Mouse (Mus musculus) limb, embryonic 14.5 days (tissue): ENCODE data around the gene Btbd2. TPM values are rescaled to one million over a fixed set of nuclear protein-coding genes. Genes with fewer than 3 reads are reported as not detected.
A peak's percentile ranks its signal among the peaks of the same experiment; 100 is the strongest.

Source experiments
- ATAC-seq: fragments of 200-750 bp; cut with Nextera tagmentation; 2 replicates; pipeline ENCODE4 v1.8.0; 2017; ENCODE audit warnings: low read depth, moderate number of reproducible peaks, moderate TSS enrichment; ENCODE audit not compliant: low FRiP score
- DNase-seq: peaks from one replicate; pipeline ENCODE4 v3.0.0-alpha.2; 2015; ENCODE audit warnings: low spot score
- H3K27ac ChIP-seq: fragments of 300-500 bp; sonication (generic); replicated peaks from 2 replicates; pipeline ENCODE4 v1.5.1; 2014; ENCODE audit warnings: low read depth, mild to moderate bottlenecking, low read length, moderate library complexity, mixed read lengths
- H3K27me3 ChIP-seq: fragments of 300-500 bp; sonication (generic); 2 replicates; pipeline ENCODE4 v1.6.1; 2014; ENCODE audit warnings: low read length, mixed read lengths; ENCODE audit not compliant: control insufficient read depth, insufficient read depth
- H3K36me3 ChIP-seq: fragments of 300-500 bp; sonication (generic); 2 replicates; pipeline ENCODE4 v1.6.1; 2014; ENCODE audit warnings: mild to moderate bottlenecking, low read length, moderate library complexity, mixed read lengths; ENCODE audit not compliant: control insufficient read depth, insufficient read depth
- H3K4me1 ChIP-seq: fragments of 300-500 bp; sonication (generic); 2 replicates; pipeline ENCODE4 v1.6.1; 2014; ENCODE audit warnings: antibody characterized with exemption, low read length, mixed read lengths; ENCODE audit not compliant: control insufficient read depth, insufficient read depth
- H3K4me2 ChIP-seq: fragments of 300-500 bp; sonication (generic); replicated peaks from 2 replicates; pipeline ENCODE4 v1.6.1; 2014; ENCODE audit warnings: low read depth, mild to moderate bottlenecking, low read length, moderate library complexity; ENCODE audit not compliant: severe bottlenecking
- H3K4me3 ChIP-seq: fragments of 300-500 bp; sonication (generic); replicated peaks from 2 replicates; pipeline ENCODE4 v1.5.1; 2014; ENCODE audit warnings: low read length
- H3K9ac ChIP-seq: fragments of 300-500 bp; sonication (generic); 2 replicates; pipeline ENCODE4 v1.6.1; 2014; ENCODE audit warnings: mild to moderate bottlenecking, low read depth, low read length, moderate library complexity; ENCODE audit not compliant: severe bottlenecking
- H3K9me3 ChIP-seq: fragments of 300-500 bp; sonication (generic); 2 replicates; pipeline ENCODE4 v1.6.1; 2016; ENCODE audit warnings: low read length; ENCODE audit not compliant: control insufficient read depth
- POLR2A ChIP-seq: fragments of 200-500 bp; IDR thresholded peaks from 2 replicates; pipeline ENCODE4 v1.8.0; 2012; ENCODE audit warnings: inconsistent platforms, mild to moderate bottlenecking, moderate library complexity, borderline replicate concordance; ENCODE audit not compliant: insufficient read depth, insufficient read length; ENCODE audit errors: extremely low read depth
- WGBS: fragments of 180-500 bp; shearing (Covaris S2); extraction: QIAGEN DNeasy Blood & Tissue Kit; methylation state at CpG from one replicate; pipeline ENCODE4 v1.1.7; 2014; 5-methylcytosine and 5-hydroxymethylcytosine counted together
- polyA plus RNA-seq, 2 experiments: library from polyadenylated mRNA; depleted of rRNA in 1 of 2; stranded (reverse) in 1 of 2; unstranded in 1 of 2; fragments of >200 nt; fragmentation: Nextera tagmentation in 1 of 2; extraction: Ambion mirVana in 1 of 2; gene quantifications; 2 replicates each; pipeline versions ENCODE4 v1.2.1 to v1.2.3; 2012 to 2014

The Btbd2 gene
- polyA plus RNA-seq, 2 experiments: 78.0 to 87.8 TPM

GRCm38 (mm10) chr10:80676198-80676928 is 19.5 kb upstream of the Btbd2 start:
- H3K9ac ChIP-seq: peak overlapping the region; percentile 92
- peaks cover 27% of the 10 kb centered on the region for H3K36me3 ChIP-seq
- DNase-seq (peak; percentile 99), ATAC-seq (peak; percentile 93)
- H3K4me1 ChIP-seq: peaks cover 48% of the 10 kb centered on the region
- TF ChIP-seq POLR2A: peak; percentile 99
- H3K9me3 ChIP-seq: no peaks in the 10 kb centered on the region
- WGBS: 0% methylated on average over 44 of the region's 78 CpGs
- H3K4me3 ChIP-seq: peak overlapping the region; percentile 97
- H3K27me3 ChIP-seq: no peaks in the 10 kb centered on the region
- H3K27ac ChIP-seq: peak overlapping the region; percentile 86
- H3K4me2 ChIP-seq: peak overlapping the region; percentile 87

DNA sequence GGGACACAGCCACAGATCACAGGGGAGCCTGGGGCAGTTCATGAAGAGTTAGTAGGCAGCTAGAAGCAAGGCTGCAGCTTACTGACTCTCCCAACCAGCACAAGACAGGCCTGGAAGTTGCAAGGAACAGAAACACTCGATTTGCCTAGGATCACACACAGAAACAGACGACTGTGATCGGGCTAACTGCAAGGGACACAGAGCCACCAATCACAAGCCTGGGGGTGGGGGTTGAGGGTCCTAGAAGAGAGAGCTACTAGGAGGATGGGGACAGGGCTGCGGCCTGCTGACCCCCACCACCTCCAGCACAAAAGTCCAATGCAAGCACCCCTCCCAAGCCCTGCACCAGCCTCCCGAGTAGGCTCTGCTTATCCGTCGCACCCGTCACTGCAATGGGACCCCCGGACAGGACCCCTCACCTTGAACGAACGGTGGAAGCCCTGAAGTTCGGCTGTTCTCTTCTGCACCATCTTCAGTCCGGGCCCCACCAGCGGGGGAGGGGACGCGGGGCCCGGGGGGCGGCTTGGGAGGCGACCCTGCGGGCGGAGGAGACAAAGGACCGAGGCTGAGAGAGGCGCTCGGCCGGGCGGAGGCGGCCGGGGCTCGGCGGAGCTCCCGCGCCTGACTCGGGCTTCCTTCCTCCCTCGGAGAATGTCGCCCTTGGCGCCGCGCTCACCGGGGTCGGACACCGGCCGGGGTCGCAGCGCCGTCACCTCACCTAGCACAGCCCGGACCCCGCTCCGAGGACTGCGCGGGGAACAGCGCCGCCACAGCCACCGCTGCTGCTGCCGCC is 18.7 kb upstream of the Btbd2 start:
- WGBS: 0% methylated on average over 33 of the region's 54 CpGs
- Histone ChIP-seq H3K4me3 (peak overlapping the region; percentile 97), H3K27ac (peak overlapping the region; percentile 86), H3K9ac (peak overlapping the region; percentile 92), H3K36me3 (peaks cover 35% of the 10 kb centered on the region), H3K27me3 (no peaks in the 10 kb centered on the region), H3K9me3 (no peaks in the 10 kb centered on the region), H3K4me1 (peaks cover 48% of the 10 kb centered on the region), H3K4me2 (peak overlapping the region; percentile 87)
- TF ChIP-seq POLR2A: 0 out of 2 replicates have a peak, but pooled peaks have one; percentile 40
- no peak for DNase-seq
- no peak for ATAC-seq

- H3K4me3 ChIP-seq: peak overlapping the region; percentile 97
- peaks cover 42% of the 10 kb centered on the region for H3K36me3 ChIP-seq
- H3K27ac ChIP-seq: peak overlapping the region; percentile 86; the same call in 1 of the 2 replicates
- no peaks in the 10 kb centered on the region for H3K27me3 ChIP-seq
- H3K9ac ChIP-seq: peak overlapping the region; percentile 92
- no peak for DNase-seq
- TF ChIP-seq POLR2A: no peak
- H3K4me2 ChIP-seq: peak overlapping the region; percentile 87
- peaks cover 48% of the 10 kb centered on the region for H3K4me1 ChIP-seq
- WGBS: 18% methylated on average over 6 of the region's 6 CpGs
- no peaks in the 10 kb centered on the region for H3K9me3 ChIP-seq
- ATAC-seq: no peak
Measured at GRCm38 (mm10) chr10:80674851-80675404, 18.1 kb upstream of the Btbd2 start.

DNA sequence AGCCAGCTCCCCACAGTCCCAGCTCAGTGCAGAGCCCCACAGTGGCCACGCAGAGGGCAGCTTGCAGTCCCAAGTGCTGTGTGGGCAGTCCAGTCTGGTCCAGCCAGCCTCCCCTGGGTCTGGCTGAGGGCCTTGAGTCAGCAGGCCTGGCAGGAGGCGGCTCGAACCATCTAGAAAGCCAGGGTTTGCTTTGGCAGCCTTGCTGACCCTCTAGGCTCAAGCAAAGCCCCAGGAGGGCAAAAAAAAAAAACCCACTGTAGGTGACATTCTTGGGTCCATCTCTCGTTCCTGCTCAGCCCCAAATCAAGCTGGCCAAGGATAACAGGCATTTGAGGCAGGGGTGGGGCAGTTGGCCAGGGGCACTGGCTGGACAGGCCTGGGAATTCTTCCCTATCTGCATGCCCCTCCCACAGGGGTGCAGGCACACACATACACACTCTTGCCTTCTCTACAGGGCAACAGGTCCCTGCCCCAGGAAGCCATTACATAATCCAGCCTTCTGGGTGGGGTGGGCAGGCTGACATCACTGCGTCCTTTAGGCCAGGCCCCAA is 17.4 kb upstream of the Btbd2 start:
- no peak for DNase-seq
- H3K27ac ChIP-seq: 0 out of 2 replicates have a peak overlapping the region, but pooled peaks have one; percentile 19
- H3K36me3 ChIP-seq: peaks cover 49% of the 10 kb centered on the region
- 65% methylated on average over 5 of the region's 5 CpGs for WGBS
- no peak for TF ChIP-seq POLR2A
- H3K4me1 ChIP-seq: peaks cover 44% of the 10 kb centered on the region
- H3K9me3 ChIP-seq: no peaks in the 10 kb centered on the region
- peak overlapping the region; percentile 97 for H3K4me3 ChIP-seq
- peak overlapping the region; percentile 92 for H3K9ac ChIP-seq
- H3K4me2 ChIP-seq: peak overlapping the region; percentile 87
- ATAC-seq: no peak
- H3K27me3 ChIP-seq: no peaks in the 10 kb centered on the region

- TF ChIP-seq POLR2A: no peak
- H3K36me3 ChIP-seq: peaks cover 54% of the 10 kb centered on the region
- H3K9me3 ChIP-seq: no peaks in the 10 kb centered on the region
- H3K4me1 ChIP-seq: peaks cover 38% of the 10 kb centered on the region
- H3K27ac ChIP-seq: 0 out of 2 replicates have a peak overlapping the region, but pooled peaks have one; percentile 19
- peak overlapping the region; percentile 97 for H3K4me3 ChIP-seq
- peak overlapping the region; percentile 87 for H3K4me2 ChIP-seq
- WGBS: 37% methylated on average over 3 of the region's 3 CpGs
- H3K27me3 ChIP-seq: no peaks in the 10 kb centered on the region
- peak overlapping the region; percentile 92 for H3K9ac ChIP-seq
- ATAC-seq (no peak), DNase-seq (no peak)
Measured at GRCm38 (mm10) chr10:80673690-80674089, 16.8 kb upstream of the Btbd2 start.
